Mouse (Mus musculus) bone marrow macrophage, adult 2 months (primary cell): ENCODE data around the gene Kirrel2. TPM values are rescaled to one million over a fixed set of nuclear protein-coding genes. Genes with fewer than 3 reads are reported as not detected.
A peak's percentile ranks its signal among the peaks of the same experiment; 100 is the strongest.

Experiments used
- H3K27ac ChIP-seq: 2 replicates; pipeline ENCODE4 v1.5.1; 2012; ENCODE audit warnings: low read depth, low read length; ENCODE audit not compliant: insufficient read depth
- H3K4me1 ChIP-seq: 2 replicates; pipeline ENCODE4 v1.6.1; 2012; ENCODE audit warnings: low read length; ENCODE audit not compliant: control insufficient read depth, insufficient read depth
- H3K4me3 ChIP-seq: 2 replicates; pipeline ENCODE4 v1.5.1; 2012; ENCODE audit warnings: mild to moderate bottlenecking, low read length, moderate library complexity; ENCODE audit not compliant: insufficient read depth
- CTCF ChIP-seq: IDR thresholded peaks from 2 replicates; pipeline ENCODE4 v1.5.1; 2012; ENCODE audit warnings: low read depth, mild to moderate bottlenecking, low read length, moderate library complexity
- POLR2A ChIP-seq: IDR thresholded peaks from 2 replicates; pipeline ENCODE4 v1.6.1; 2012; ENCODE audit warnings: mild to moderate bottlenecking, low read depth, low read length, borderline replicate concordance
- polyA plus RNA-seq: library from polyadenylated mRNA; stranded (reverse); fragments of >200 nt; gene quantifications from 2 replicates; pipeline ENCODE4 v1.2.4, GENCODE M21; 2012; ENCODE audit not compliant: missing spikeins, insufficient read depth, insufficient read length

The Kirrel2 gene
- polyA plus RNA-seq, 1 experiment = not detected

DNA sequence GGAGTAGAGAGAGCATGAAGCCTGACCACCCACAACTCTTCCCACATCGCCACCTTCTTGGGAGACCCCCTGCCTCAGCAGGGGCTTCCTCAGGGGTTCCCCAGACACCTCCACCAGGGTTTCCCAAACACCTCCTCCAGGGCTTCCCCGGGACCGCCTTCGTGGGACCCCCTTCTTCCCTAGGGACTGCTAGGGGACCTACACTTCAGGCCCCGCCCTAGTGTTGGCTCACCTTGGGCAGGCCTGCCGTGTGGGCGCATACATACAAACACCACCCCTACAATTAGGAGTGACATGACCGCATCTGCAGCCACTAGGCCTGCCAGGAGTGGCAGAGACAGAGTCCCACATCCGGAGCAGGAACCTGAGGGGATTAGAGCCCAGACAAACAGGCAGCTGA lies 39.6 kb downstream of the Kirrel2 start:
- H3K4me1 ChIP-seq = peaks cover 36% of the 10 kb centered on the region
- TF ChIP-seq POLR2A (no peak), CTCF (no peak)
- H3K27ac ChIP-seq = peak overlapping the region; percentile 96
- peak overlapping the region; percentile 73 for H3K4me3 ChIP-seq

DNA sequence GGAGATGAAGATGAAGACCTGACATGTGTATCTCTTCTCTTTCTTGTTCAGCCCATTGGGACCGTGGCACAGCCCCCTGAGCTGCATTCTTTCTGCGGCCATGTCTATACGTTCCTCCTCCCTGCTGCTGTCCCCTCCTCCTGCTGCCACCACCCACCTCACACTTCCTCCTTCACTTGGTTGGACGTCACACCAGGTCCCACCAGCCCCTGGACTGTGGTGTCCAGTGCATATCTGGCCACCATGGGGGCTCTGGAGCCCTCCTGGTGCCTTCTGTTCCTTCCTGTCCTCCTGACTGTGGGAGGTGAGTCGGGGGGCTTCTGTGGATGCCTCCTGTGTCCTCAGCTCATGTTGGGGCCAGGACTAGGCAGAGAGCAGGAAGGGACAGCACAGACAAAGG lies 43.9 kb downstream of the Kirrel2 start, which contains the start of gene Tyrobp:
TSS of gene Tyrobp (plus strand) at position 165 of the 400 bp plus-strand sequence.
- H3K27ac ChIP-seq = peak within 1 kb of the TSS; percentile 99
- H3K4me1 ChIP-seq = peaks cover 50% of the 10 kb centered on the region
- peak within 1 kb of the TSS; percentile 73 for H3K4me3 ChIP-seq
- TF ChIP-seq CTCF (no peak), POLR2A (no peak)

DNA sequence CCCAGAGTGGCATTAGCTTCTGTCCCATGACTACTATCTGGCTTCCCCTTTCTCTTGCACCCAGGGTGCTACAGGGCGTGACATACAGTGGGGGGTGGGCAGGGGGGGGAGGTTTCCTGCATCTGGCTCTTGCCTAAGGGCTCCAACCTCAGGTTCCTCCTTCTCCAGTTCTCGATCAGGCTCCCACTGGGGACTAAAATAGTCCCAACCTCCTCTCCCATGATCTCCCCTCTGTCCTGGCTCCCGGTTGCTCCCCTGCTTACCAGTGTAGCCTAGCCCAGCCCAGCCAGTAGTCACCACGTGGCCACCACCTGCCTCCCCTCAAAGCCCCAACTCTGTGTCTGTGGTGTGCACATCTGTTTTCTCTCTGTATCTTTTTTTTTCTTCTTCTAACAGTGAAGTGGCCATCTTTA lies 44.7 kb downstream of the Kirrel2 start:
- Histone ChIP-seq H3K4me3 (peak overlapping the region; percentile 73), H3K27ac (peak overlapping the region; percentile 99), H3K4me1 (peaks cover 42% of the 10 kb centered on the region)
- TF ChIP-seq POLR2A = no peak
- TF ChIP-seq CTCF = no peak

DNA sequence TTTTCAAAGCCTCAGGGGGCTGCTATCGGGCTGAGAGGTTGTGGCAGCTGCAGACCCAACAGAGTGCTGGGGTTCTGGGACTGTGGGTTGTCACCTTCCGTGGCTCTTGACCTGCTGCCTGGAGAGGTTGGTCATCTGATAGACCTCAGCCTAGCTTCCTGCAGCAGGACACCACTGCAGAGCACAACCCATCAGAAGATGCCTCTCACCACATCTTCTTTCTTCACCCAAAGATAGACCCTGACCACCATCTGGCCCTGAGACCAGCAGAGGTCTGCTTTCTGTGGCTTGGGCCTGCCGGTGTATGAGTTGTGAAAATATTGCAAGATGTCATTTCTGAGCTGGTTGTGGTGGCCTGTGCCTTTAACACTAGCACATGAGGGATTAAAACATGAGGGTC lies 46.5 kb downstream of the Kirrel2 start:
- Histone ChIP-seq H3K4me3 (no peak overlapping the region), H3K4me1 (peaks cover 31% of the 10 kb centered on the region), H3K27ac (no peak overlapping the region)
- no peak for TF ChIP-seq CTCF
- no peak for TF ChIP-seq POLR2A

DNA sequence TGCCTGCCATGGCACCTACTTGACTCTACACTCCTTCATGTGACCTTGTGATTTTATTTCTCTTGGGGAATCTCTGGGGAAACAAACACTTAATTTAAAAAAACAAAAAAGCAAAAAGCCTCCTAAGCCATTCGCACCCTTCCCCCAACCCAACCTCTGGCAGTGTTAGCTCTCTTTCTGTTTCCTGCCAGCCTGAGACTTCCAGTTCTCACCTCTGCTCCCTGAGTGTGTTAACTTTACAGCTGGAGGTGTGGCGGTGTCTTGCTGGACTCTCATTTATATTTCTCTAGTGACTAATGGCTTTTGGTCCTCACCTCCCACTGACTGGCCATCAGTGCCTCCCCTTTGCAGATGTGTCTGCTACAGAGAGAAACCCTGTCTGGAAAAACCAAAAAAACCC lies 47.7 kb downstream of the Kirrel2 start:
- H3K4me1 ChIP-seq = peaks cover 31% of the 10 kb centered on the region

DNA sequence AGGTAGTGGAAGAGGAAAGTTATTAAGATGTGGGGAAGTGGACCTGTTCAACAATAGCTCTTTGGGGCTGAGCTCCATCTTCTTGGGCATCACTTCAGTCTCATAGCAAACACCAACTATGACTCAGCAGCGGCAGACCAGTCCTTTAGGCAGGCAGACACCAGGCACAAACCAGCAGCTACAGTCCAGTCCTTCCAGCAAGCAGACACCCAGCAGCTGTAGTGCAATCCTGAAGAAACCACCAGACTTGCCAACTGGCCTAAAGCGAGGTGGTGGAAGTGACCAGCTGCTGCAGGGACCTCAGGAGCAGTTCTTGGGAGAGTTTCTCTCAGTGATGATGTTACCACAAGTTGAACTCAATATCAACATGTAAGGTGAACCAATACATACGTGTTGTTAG lies 48.9 kb downstream of the Kirrel2 start:
- TF ChIP-seq POLR2A = no peak
- Histone ChIP-seq H3K4me3 (no peak overlapping the region), H3K4me1 (peaks cover 31% of the 10 kb centered on the region), H3K27ac (no peak overlapping the region)

More for the DNA sequence above, 47.7 kb downstream of the Kirrel2 start:
- Histone ChIP-seq H3K27ac (no peak overlapping the region), H3K4me3 (no peak overlapping the region)
- no peak for TF ChIP-seq POLR2A
- TF ChIP-seq CTCF = no peak

DNA sequence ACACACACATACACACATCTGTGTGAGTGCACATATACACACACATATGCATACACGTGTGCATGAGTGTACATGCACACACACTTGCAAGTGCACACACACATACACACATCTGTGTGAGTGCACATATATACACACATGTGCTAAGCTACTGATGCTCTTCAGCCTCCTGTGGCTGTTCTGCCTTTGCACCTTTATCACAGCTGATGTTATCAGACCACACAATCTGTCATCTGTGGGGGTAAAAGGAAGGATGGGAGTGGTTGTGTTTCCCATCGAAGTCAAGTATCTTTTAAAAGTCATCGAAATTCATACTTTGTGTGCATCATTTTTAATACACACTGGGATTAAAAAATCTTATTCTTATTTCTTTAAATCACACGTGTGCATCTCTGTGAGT lies 55.1 kb downstream of the Kirrel2 start:
- no peaks in the 10 kb centered on the region for H3K4me1 ChIP-seq
- H3K27ac ChIP-seq = no peak overlapping the region
- H3K4me3 ChIP-seq = no peak overlapping the region
- TF ChIP-seq CTCF (no peak), POLR2A (no peak)

DNA sequence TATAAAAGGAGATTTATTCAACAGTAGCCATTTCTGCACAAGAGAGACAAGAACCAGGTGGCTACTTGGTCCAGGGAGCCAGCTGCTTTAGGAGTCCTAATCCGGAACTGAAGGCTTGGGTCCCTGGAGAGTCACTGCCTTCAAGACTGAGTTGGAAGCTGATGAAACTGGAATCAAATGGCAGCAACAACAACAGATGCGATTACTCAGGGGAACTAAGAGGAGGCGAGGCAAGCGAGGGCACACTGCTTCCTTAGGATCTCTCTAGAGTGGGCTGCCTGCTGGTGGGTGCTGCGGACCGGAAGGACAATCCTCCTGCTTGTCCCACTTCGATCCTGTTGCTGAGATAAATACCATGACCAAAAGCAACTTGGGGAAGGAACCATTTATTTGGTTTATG lies 57.8 kb downstream of the Kirrel2 start:
- no peak for TF ChIP-seq POLR2A
- TF ChIP-seq CTCF = no peak
- Histone ChIP-seq H3K4me3 (no peak overlapping the region), H3K27ac (no peak overlapping the region), H3K4me1 (0 out of 2 replicates have a peak, but pooled peaks cover under 1% of the 10 kb centered on the region)

Other genes starting within 250 kb of the Kirrel2 start
- gene Polr2i, start 225.7 kb downstream of the Kirrel2 start, polyA plus RNA-seq = 47.6 and 50.3 TPM in 2 replicates
- gene Tbcb, start 225.4 kb downstream of the Kirrel2 start, polyA plus RNA-seq = 83.3 and 108 TPM in 2 replicates
- gene Ovol3, start 222.0 kb downstream of the Kirrel2 start, polyA plus RNA-seq = not detected in 2 replicates
- gene Thap8, start 177.6 kb downstream of the Kirrel2 start, polyA plus RNA-seq = 0.55 and 1.0 TPM in 2 replicates
- gene Wdr62, start 177.3 kb downstream of the Kirrel2 start, polyA plus RNA-seq = 21.4 and 25.8 TPM in 2 replicates
- 0.49 and 1.7 TPM in 2 replicates for gene Clip3, start 166.0 kb downstream of the Kirrel2 start, polyA plus RNA-seq
- 32.8 and 39.9 TPM in 2 replicates for gene Alkbh6, start 149.0 kb downstream of the Kirrel2 start, polyA plus RNA-seq
- 1.2 TPM in 1 of 2 replicates, not detected in the other for gene Syne4, start 142.9 kb downstream of the Kirrel2 start, polyA plus RNA-seq
- not detected in 2 replicates for gene E130208F15Rik, start 135.9 kb downstream of the Kirrel2 start, polyA plus RNA-seq
- 4.5 and 4.6 TPM in 2 replicates for gene Sdhaf1, start 133.8 kb downstream of the Kirrel2 start, polyA plus RNA-seq
- gene Lrfn3, start 94.9 kb downstream of the Kirrel2 start, polyA plus RNA-seq = not detected in 2 replicates
- gene Tyrobp, start 43.9 kb downstream of the Kirrel2 start, polyA plus RNA-seq = 3,702 and 3,978 TPM in 2 replicates
- gene Hcst, start 37.8 kb downstream of the Kirrel2 start, polyA plus RNA-seq = 53.0 and 56.7 TPM in 2 replicates
- 18.6 and 22.4 TPM in 2 replicates for gene Nfkbid, start 36.0 kb downstream of the Kirrel2 start, polyA plus RNA-seq
- gene Aplp1, start 12.2 kb downstream of the Kirrel2 start, polyA plus RNA-seq = 2.0 and 2.3 TPM in 2 replicates
- not detected in 2 replicates for gene Nphs1, start 625 bp upstream of the Kirrel2 start, polyA plus RNA-seq
- gene Prodh2, start 35.9 kb upstream of the Kirrel2 start, polyA plus RNA-seq = not detected in 2 replicates
- gene Arhgap33, start 77.4 kb upstream of the Kirrel2 start, polyA plus RNA-seq = 8.4 and 9.5 TPM in 2 replicates
- 12.0 and 14.6 TPM in 2 replicates for gene Hspb6, start 94.5 kb upstream of the Kirrel2 start, polyA plus RNA-seq
- gene Proser3, start 94.6 kb upstream of the Kirrel2 start, polyA plus RNA-seq = 8.8 and 12.2 TPM in 2 replicates
- gene Lin37, start 102.1 kb upstream of the Kirrel2 start, polyA plus RNA-seq = 29.6 and 44.3 TPM in 2 replicates
- 62.1 and 74.5 TPM in 2 replicates for gene U2af1l4, start 105.6 kb upstream of the Kirrel2 start, polyA plus RNA-seq
- 7.9 and 12.2 TPM in 2 replicates for gene Gm49396, start 105.7 kb upstream of the Kirrel2 start, polyA plus RNA-seq
- gene Psenen, start 105.9 kb upstream of the Kirrel2 start, polyA plus RNA-seq = 204 and 236 TPM in 2 replicates
- 1.3 and 2.1 TPM in 2 replicates for gene Igflr1, start 107.7 kb upstream of the Kirrel2 start, polyA plus RNA-seq
- gene Kmt2b, start 131.0 kb upstream of the Kirrel2 start, polyA plus RNA-seq = 36.2 and 38.4 TPM in 2 replicates
- 0.45 TPM in 1 of 2 replicates, not detected in the other for gene Zbtb32, start 141.2 kb upstream of the Kirrel2 start, polyA plus RNA-seq
- not detected in 2 replicates for gene Upk1a, start 155.2 kb upstream of the Kirrel2 start, polyA plus RNA-seq
- gene Cox6b1, start 168.5 kb upstream of the Kirrel2 start, polyA plus RNA-seq = 553 and 612 TPM in 2 replicates
- not detected in 2 replicates for gene Etv2, start 178.2 kb upstream of the Kirrel2 start, polyA plus RNA-seq
- 59.6 and 69.7 TPM in 2 replicates for gene Rbm42, start 192.6 kb upstream of the Kirrel2 start, polyA plus RNA-seq
- 16.8 and 18.7 TPM in 2 replicates for gene Haus5, start 207.3 kb upstream of the Kirrel2 start, polyA plus RNA-seq
- gene Pmis2, start 213.9 kb upstream of the Kirrel2 start, polyA plus RNA-seq = not detected in 2 replicates
- not detected in 2 replicates for gene 2200002J24Rik, start 241.2 kb upstream of the Kirrel2 start, polyA plus RNA-seq